Mouse (Mus musculus) MEL (cell line): ENCODE results near the gene Tecta.

Source experiments
- CTCF ChIP-seq, 3 experiments: IDR thresholded peaks in 2 of 3; conservative IDR thresholded peaks in 1 of 3; 2 replicates each; pipeline ENCODE4 v1.5.1; 2011 to 2012; ENCODE audit warnings: low read length in 3 of 3, low read depth in 2 of 3, mild to moderate bottlenecking in 2 of 3, improper control_type of control experiment in 1 of 3, inconsistent platforms in 1 of 3, mixed read lengths in 1 of 3, moderate library complexity in 1 of 3; ENCODE audit not compliant: control insufficient read depth in 1 of 3, insufficient read depth in 1 of 3, poor library complexity in 1 of 3, severe bottlenecking in 1 of 3
- ELF1 ChIP-seq: IDR thresholded peaks from 2 replicates; pipeline ENCODE4 v1.6.1; 2014; ENCODE audit warnings: low read depth, mild to moderate bottlenecking, inconsistent platforms, low read length, improper control_type of control experiment, moderate library complexity
- EP300 ChIP-seq, 2 experiments: IDR thresholded peaks; 2 replicates each; pipeline ENCODE4 v1.6.1; 2011; ENCODE audit warnings: improper control_type of control experiment in 2 of 2, low read length in 2 of 2, low read depth in 1 of 2, mild to moderate bottlenecking in 1 of 2
- GABPA ChIP-seq: IDR thresholded peaks from 2 replicates; pipeline ENCODE4 v1.6.1; 2012; ENCODE audit warnings: low read depth, mild to moderate bottlenecking, inconsistent platforms, low read length, improper control_type of control experiment, moderate library complexity
- MYB ChIP-seq: IDR thresholded peaks from 2 replicates; pipeline ENCODE4 v1.6.1; 2011; ENCODE audit warnings: mild to moderate bottlenecking, low read depth, low read length, improper control_type of control experiment
- TCF12 ChIP-seq: IDR thresholded peaks from 2 replicates; pipeline ENCODE4 v1.6.1; 2014; ENCODE audit warnings: low read depth, mild to moderate bottlenecking, inconsistent platforms, low read length, improper control_type of control experiment, moderate library complexity
- ZMIZ1 ChIP-seq: IDR thresholded peaks from 2 replicates; pipeline ENCODE4 v1.6.1; 2012; ENCODE audit warnings: low read depth, mild to moderate bottlenecking, inconsistent platforms, low read length, improper control_type of control experiment, moderate library complexity

GRCm38 (mm10) chr9:42332692-42333091, 67.0 kb downstream of the Tecta start:
- TF ChIP-seq ZMIZ1 (no peak), CTCF (IDR thresholded peaks at IDR 0.05 in 2 of 3, conservative IDR thresholded peaks at IDR 0.05 in 1 of 3; ENCODE audit: control insufficient read depth in 1 of 3, insufficient read depth in 1 of 3, low read depth in 2 of 3, low read length in 3 of 3, poor library complexity in 1 of 3, severe bottlenecking in 1 of 3) (no peak), GABPA (no peak), ELF1 (no peak), TCF12 (no peak), MYB (no peak), EP300 (IDR thresholded peaks at IDR 0.05; ENCODE audit: low read depth in 1 of 2, low read length in 2 of 2) (no peak)
